Mouse (Mus musculus): ENCODE results near the gene Pphln1. TPM values are rescaled to one million over a fixed set of nuclear protein-coding genes. Genes with fewer than 3 reads are reported as not detected.
"Not testable (repeated sequence)": the region's sequence is repeated elsewhere in the genome, so short reads cannot be mapped to it uniquely, and the experiment has no call there.

The Pphln1 gene
- polyA plus RNA-seq (2012; ENCODE audit: insufficient read depth, insufficient read length, low replicate concordance, missing spikeins) = not detected in 2 replicates

GRCm38 (mm10) chr15:93397826-93398698 is at the start of gene Pphln1, which contains the start of gene Zcrb1:
Pphln1 (plus strand) TSS chr15:93398350.
Zcrb1 (minus strand) TSS chr15:93398334.
- under 1% methylated on average over 100 of the region's 100 CpGs for WGBS
- TF ChIP-seq CTCF (IDR thresholded peaks at IDR 0.05; ENCODE audit: insufficient read depth, low read depth, low read length) = no peak
- peak; percentile 88 for TF ChIP-seq POLR2A (IDR thresholded peaks at IDR 0.05; ENCODE audit: insufficient read depth, low read depth, low read length)
- Histone ChIP-seq H3K27ac (ENCODE audit: insufficient read depth, low read depth, low read length) (peak within 1 kb of the TSS; percentile 68; the same call in 1 of the 2 replicates), H3K4me1 (ENCODE audit: control insufficient read depth, insufficient read depth, low read length) (peaks cover 8% of the 10 kb centered on the region), H3K4me3 (ENCODE audit: insufficient read depth, low read depth, low read length) (peak within 1 kb of the TSS; percentile 99)

- WGBS = 87% methylated on average over 19 of the region's 19 CpGs
- Histone ChIP-seq H3K4me3 (ENCODE audit: insufficient read depth, low read depth, low read length) (no peak overlapping the region), H3K4me1 (ENCODE audit: control insufficient read depth, insufficient read depth, low read length) (no peaks in the 10 kb centered on the region), H3K27ac (ENCODE audit: insufficient read depth, low read depth, low read length) (no peak overlapping the region)
- TF ChIP-seq POLR2A (IDR thresholded peaks at IDR 0.05; ENCODE audit: insufficient read depth, low read depth, low read length) = no peak
- no peak for TF ChIP-seq CTCF (IDR thresholded peaks at IDR 0.05; ENCODE audit: insufficient read depth, low read depth, low read length)
These were observed 39.6 kb upstream of the Pphln1 start for GRCm38 (mm10) chr15:93358346-93359095.

- TF ChIP-seq CTCF (IDR thresholded peaks at IDR 0.05; ENCODE audit: insufficient read depth, low read depth, low read length) = no peak
- TF ChIP-seq POLR2A (IDR thresholded peaks at IDR 0.05; ENCODE audit: insufficient read depth, low read depth, low read length) = no peak
- 96% methylated on average over 6 of the region's 6 CpGs for WGBS
- H3K4me1 ChIP-seq (ENCODE audit: control insufficient read depth, insufficient read depth, low read length) = no peaks in the 10 kb centered on the region
These were observed 32.6 kb upstream of the Pphln1 start for GRCm38 (mm10) chr15:93365561-93365960.

GRCm38 (mm10) chr15:93368558-93368957 is 29.6 kb upstream of the Pphln1 start:
- H3K4me3 ChIP-seq (ENCODE audit: insufficient read depth, low read depth, low read length) = no peak overlapping the region
- no peak overlapping the region for H3K27ac ChIP-seq (ENCODE audit: insufficient read depth, low read depth, low read length)
- WGBS = 73% methylated on average over 9 of the region's 9 CpGs
- H3K4me1 ChIP-seq (ENCODE audit: control insufficient read depth, insufficient read depth, low read length) = no peaks in the 10 kb centered on the region
- TF ChIP-seq CTCF (IDR thresholded peaks at IDR 0.05; ENCODE audit: insufficient read depth, low read depth, low read length) (no peak), POLR2A (IDR thresholded peaks at IDR 0.05; ENCODE audit: insufficient read depth, low read depth, low read length) (no peak)

More at GRCm38 (mm10) chr15:93365561-93365960, 32.6 kb upstream of the Pphln1 start:
- H3K27ac ChIP-seq (ENCODE audit: insufficient read depth, low read depth, low read length) = no peak overlapping the region
- no peak overlapping the region for H3K4me3 ChIP-seq (ENCODE audit: insufficient read depth, low read depth, low read length)

GRCm38 (mm10) chr15:93371838-93372237 is 26.3 kb upstream of the Pphln1 start:
- H3K4me1 ChIP-seq (ENCODE audit: control insufficient read depth, insufficient read depth, low read length) = no peaks in the 10 kb centered on the region
- TF ChIP-seq POLR2A (IDR thresholded peaks at IDR 0.05; ENCODE audit: insufficient read depth, low read depth, low read length) (no peak), CTCF (IDR thresholded peaks at IDR 0.05; ENCODE audit: insufficient read depth, low read depth, low read length) (no peak)
- no peak overlapping the region for H3K27ac ChIP-seq (ENCODE audit: insufficient read depth, low read depth, low read length)
- no peak overlapping the region for H3K4me3 ChIP-seq (ENCODE audit: insufficient read depth, low read depth, low read length)
- WGBS = 90% methylated on average over 2 of the region's 2 CpGs

GRCm38 (mm10) chr15:93372525-93373119 is 25.5 kb upstream of the Pphln1 start:
- H3K27ac ChIP-seq (ENCODE audit: insufficient read depth, low read depth, low read length); H3K4me1 ChIP-seq (ENCODE audit: control insufficient read depth, insufficient read depth, low read length); H3K4me3 ChIP-seq (ENCODE audit: insufficient read depth, low read depth, low read length): not testable (repeated sequence)

GRCm38 (mm10) chr15:93375696-93376095 is 22.5 kb upstream of the Pphln1 start:
- Histone ChIP-seq H3K4me3 (ENCODE audit: insufficient read depth, low read depth, low read length) (no peak overlapping the region), H3K4me1 (ENCODE audit: control insufficient read depth, insufficient read depth, low read length) (no peaks in the 10 kb centered on the region), H3K27ac (ENCODE audit: insufficient read depth, low read depth, low read length) (no peak overlapping the region)
- TF ChIP-seq POLR2A (IDR thresholded peaks at IDR 0.05; ENCODE audit: insufficient read depth, low read depth, low read length) = no peak
- TF ChIP-seq CTCF (IDR thresholded peaks at IDR 0.05; ENCODE audit: insufficient read depth, low read depth, low read length) = no peak
- WGBS = 84% methylated on average over 5 of the region's 5 CpGs

GRCm38 (mm10) chr15:93379177-93379576 is 19.0 kb upstream of the Pphln1 start:
- Histone ChIP-seq H3K4me1 (ENCODE audit: control insufficient read depth, insufficient read depth, low read length) (no peaks in the 10 kb centered on the region), H3K4me3 (ENCODE audit: insufficient read depth, low read depth, low read length) (no peak overlapping the region), H3K27ac (ENCODE audit: insufficient read depth, low read depth, low read length) (no peak overlapping the region)
- TF ChIP-seq POLR2A (IDR thresholded peaks at IDR 0.05; ENCODE audit: insufficient read depth, low read depth, low read length) = no peak
- TF ChIP-seq CTCF (IDR thresholded peaks at IDR 0.05; ENCODE audit: insufficient read depth, low read depth, low read length) = no peak
- 76% methylated on average over 3 of the region's 3 CpGs for WGBS

Measured in olfactory bulb, adult 2 months (tissue).